Mouse (Mus musculus): ENCODE results near the gene Itgb5. TPM values are rescaled to one million over a fixed set of nuclear protein-coding genes. Genes with fewer than 3 reads are reported as not detected.

Itgb5 gene
- total and polyA plus RNA-seq, 3 experiments = 0.85 to 20.1 (median 1.8) TPM

- TF ChIP-seq BHLHE40 (IDR thresholded peaks at IDR 0.05; ENCODE audit: low read depth, low read length) = no peak
- no peak for TF ChIP-seq ZMIZ1 (IDR thresholded peaks at IDR 0.05; ENCODE audit: low read depth, low read length)
- TF ChIP-seq SMC3 (IDR thresholded peaks at IDR 0.05; ENCODE audit: low read depth, low read length) = no peak
- TF ChIP-seq SIN3A (IDR thresholded peaks at IDR 0.05; ENCODE audit: low read length) = no peak
- no peak for TF ChIP-seq USF2 (conservative IDR thresholded peaks at IDR 0.05; ENCODE audit: low read depth, low read length)
- TF ChIP-seq EP300 (IDR thresholded peaks at IDR 0.05; ENCODE audit: low read length) = no peak
- no peak for TF ChIP-seq KAT2A (IDR thresholded peaks at IDR 0.05; ENCODE audit: insufficient replicate concordance, low read length)
- TF ChIP-seq ETS1 (conservative IDR thresholded peaks at IDR 0.05; ENCODE audit: low read depth, low read length) = no peak
- no peak for TF ChIP-seq JUND (conservative IDR thresholded peaks at IDR 0.05; ENCODE audit: low read depth, low read length)
- no peak for TF ChIP-seq ZKSCAN1 (IDR thresholded peaks at IDR 0.05; ENCODE audit: borderline replicate concordance, low read depth, low read length)
- TF ChIP-seq MYC (IDR thresholded peaks at IDR 0.05; ENCODE audit: low read depth, low read length) = no peak
- TF ChIP-seq NELFE (IDR thresholded peaks at IDR 0.05; ENCODE audit: low read depth, low read length) = no peak
- TF ChIP-seq MAX (IDR thresholded peaks at IDR 0.05; ENCODE audit: low read length) = no peak
- TF ChIP-seq ZNF384 (IDR thresholded peaks at IDR 0.05; ENCODE audit: low read depth, low read length) = no peak
- TF ChIP-seq RCOR1 (conservative IDR thresholded peaks at IDR 0.05; ENCODE audit: low read depth, low read length) = no peak
- no peak for TF ChIP-seq ELF1 (IDR thresholded peaks at IDR 0.05; ENCODE audit: low read depth, low read length)
- Histone ChIP-seq H3K9me3 (replicated peaks; ENCODE audit: low read length) (peaks cover 2% of the 10 kb centered on the region), H3K4me3 (replicated peaks in 1 of 3; ENCODE audit: low read depth in 2 of 3, low read length in 2 of 3, poor library complexity in 1 of 3) (no peak overlapping the region), H3K4me2 (ENCODE audit: insufficient read depth, low read depth, poor library complexity, severe bottlenecking) (no peak overlapping the region), H3K9ac (ENCODE audit: insufficient read depth, low read depth) (no peak overlapping the region), H3K4me1 (ENCODE audit: control insufficient read depth in 1 of 2, insufficient read depth in 2 of 2) (no peaks in the 10 kb centered on the region), H3K27ac (ENCODE audit: insufficient read depth, low read depth) (no peak overlapping the region), H3K27me3 (replicated peaks) (peaks cover 32% of the 10 kb centered on the region), H3K79me2 (replicated peaks; ENCODE audit: control insufficient read depth, extremely low read depth, insufficient read depth, poor library complexity, severe bottlenecking) (no peaks in the 10 kb centered on the region), H3K36me3 (replicated peaks in 1 of 2; ENCODE audit: control insufficient read depth in 1 of 2, insufficient read depth in 1 of 2, low read length in 1 of 2) (no peaks in the 10 kb centered on the region)
- DNase-seq (ENCODE audit: extremely low read depth) = no peak
- dilution Hi-C loops (cut with MboI; ENCODE audit: extremely low pct_ligation_motif_present, extremely low pct_unique_long_range_greater_than_20kb, low sequenced_read_pairs) = no loop called here
- in situ Hi-C loops (cut with MboI; ENCODE audit: low pct_ligation_motif_present, low pct_unique_long_range_greater_than_20kb, low sequenced_read_pairs) = no loop called here
Measured at GRCm38 (mm10) chr16:33935407-33935785, 105.9 kb downstream of the Itgb5 start.

DNA sequence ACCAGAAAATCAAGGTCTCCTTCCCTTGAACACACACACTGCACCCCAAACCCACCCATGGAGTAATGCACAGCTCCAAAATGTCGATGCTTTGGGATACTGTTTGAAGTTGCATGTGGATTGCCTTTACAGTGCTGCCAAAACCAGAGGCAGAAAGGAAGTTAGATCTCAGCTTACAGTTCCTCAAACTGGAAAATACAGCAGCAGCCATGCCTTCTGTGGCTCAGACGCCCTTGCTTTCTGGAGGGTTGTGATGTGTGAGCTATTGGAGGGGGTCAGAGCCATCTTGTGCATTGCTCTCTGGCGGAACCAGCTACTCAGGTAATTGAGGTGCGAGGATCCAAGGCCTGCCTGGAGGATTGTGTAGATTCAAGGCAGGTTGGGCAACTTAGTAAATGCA, 107.4 kb downstream of the Itgb5 start:
- H3K9me3 ChIP-seq (replicated peaks; ENCODE audit: low read length) = peaks cover 2% of the 10 kb centered on the region
- H3K4me1 ChIP-seq (ENCODE audit: control insufficient read depth in 1 of 2, insufficient read depth in 2 of 2) = no peaks in the 10 kb centered on the region
- H3K9ac ChIP-seq (ENCODE audit: insufficient read depth, low read depth) = no peak overlapping the region
- H3K79me2 ChIP-seq (replicated peaks; ENCODE audit: control insufficient read depth, extremely low read depth, insufficient read depth, poor library complexity, severe bottlenecking) = no peaks in the 10 kb centered on the region
- no peaks in the 10 kb centered on the region for H3K36me3 ChIP-seq (replicated peaks in 1 of 2; ENCODE audit: control insufficient read depth in 1 of 2, insufficient read depth in 1 of 2, low read length in 1 of 2)
- in situ Hi-C loops (cut with MboI; ENCODE audit: low pct_ligation_motif_present, low pct_unique_long_range_greater_than_20kb, low sequenced_read_pairs) = no loop called here
- peaks cover 21% of the 10 kb centered on the region for H3K27me3 ChIP-seq (replicated peaks)
- H3K27ac ChIP-seq (ENCODE audit: insufficient read depth, low read depth) = no peak overlapping the region
- H3K4me3 ChIP-seq (replicated peaks in 1 of 3; ENCODE audit: low read depth in 2 of 3, low read length in 2 of 3, poor library complexity in 1 of 3) = no peak overlapping the region
- DNase-seq (ENCODE audit: extremely low read depth) = no peak
- H3K4me2 ChIP-seq (ENCODE audit: insufficient read depth, low read depth, poor library complexity, severe bottlenecking) = no peak overlapping the region
- dilution Hi-C loops (cut with MboI; ENCODE audit: extremely low pct_ligation_motif_present, extremely low pct_unique_long_range_greater_than_20kb, low sequenced_read_pairs) = no loop called here
- TF ChIP-seq RCOR1 (conservative IDR thresholded peaks at IDR 0.05; ENCODE audit: low read depth, low read length) = no peak
- TF ChIP-seq CTCF (conservative IDR thresholded peaks at IDR 0.05 in 1 of 2, IDR thresholded peaks at IDR 0.05 in 1 of 2; ENCODE audit: low read depth in 2 of 2, low read length in 2 of 2) = no peak
- no peak for TF ChIP-seq EP300 (IDR thresholded peaks at IDR 0.05; ENCODE audit: low read length)
- no peak for TF ChIP-seq PAX5 (IDR thresholded peaks at IDR 0.05; ENCODE audit: low read length)

Measured in CH12.LX (cell line).